Mouse (Mus musculus): Measurements from ENCODE around the gene Gm40193. TPM values are rescaled to one million over a fixed set of nuclear protein-coding genes. Genes with fewer than 3 reads are reported as not detected.

Gene Gm40193
- polyA plus RNA-seq, 1 experiment from 2014 or later = not detected

- Histone ChIP-seq H3K36me3 (no peaks in the 10 kb centered on the region), H3K4me1 (peaks cover 4% of the 10 kb centered on the region; the same call in 1 of the 2 replicates), H3K4me2 (replicated peaks) (no peak overlapping the region), H3K27ac (replicated peaks) (no peak overlapping the region), H3K4me3 (no peak overlapping the region), H3K9me3 (no peaks in the 10 kb centered on the region), H3K9ac (replicated peaks) (no peak overlapping the region), H3K27me3 (peaks cover 4% of the 10 kb centered on the region; the same call in 1 of the 2 replicates)
- WGBS = 53% methylated on average over 1 of the region's 1 CpGs
- ATAC-seq (replicated peaks) = no peak
Measured at GRCm38 (mm10) chr11:70518436-70518835, 14.3 kb downstream of the Gm40193 start.

- Histone ChIP-seq H3K27ac (replicated peaks) (no peak overlapping the region), H3K36me3 (no peaks in the 10 kb centered on the region), H3K4me1 (peaks cover 4% of the 10 kb centered on the region; the same call in 1 of the 2 replicates), H3K9ac (replicated peaks) (no peak overlapping the region), H3K9me3 (no peaks in the 10 kb centered on the region), H3K4me2 (replicated peaks) (no peak overlapping the region), H3K27me3 (peaks cover 4% of the 10 kb centered on the region; the same call in 1 of the 2 replicates), H3K4me3 (no peak overlapping the region)
- 23% methylated on average over 2 of the region's 2 CpGs for WGBS
- no peak for ATAC-seq (replicated peaks)
Measured at GRCm38 (mm10) chr11:70516352-70516751, 16.4 kb downstream of the Gm40193 start.

GRCm38 (mm10) chr11:70514288-70514687 is 18.5 kb downstream of the Gm40193 start, which contains the start of gene Vmo1:
Vmo1 (minus strand) TSS chr11:70514616.
- H3K4me3 ChIP-seq = no peak within 1 kb of the TSS
- H3K9me3 ChIP-seq = no peaks in the 10 kb centered on the region
- WGBS = 90% methylated on average over 7 of the region's 7 CpGs
- H3K36me3 ChIP-seq = no peaks in the 10 kb centered on the region
- no peak for ATAC-seq (replicated peaks)
- H3K27me3 ChIP-seq = no peaks in the 10 kb centered on the region
- H3K27ac ChIP-seq (replicated peaks) = no peak within 1 kb of the TSS
- H3K4me2 ChIP-seq (replicated peaks) = no peak within 1 kb of the TSS
- peaks cover 5% of the 10 kb centered on the region; the same call in 1 of the 2 replicates for H3K4me1 ChIP-seq
- H3K9ac ChIP-seq (replicated peaks) = no peak within 1 kb of the TSS

- WGBS = 54% methylated on average over 11 of the region's 11 CpGs
- no peak for ATAC-seq (replicated peaks)
- H3K9ac ChIP-seq (replicated peaks) = no peak overlapping the region
Measured at GRCm38 (mm10) chr11:70513520-70513919, 19.2 kb downstream of the Gm40193 start.

GRCm38 (mm10) chr11:70512709-70513342 is 19.9 kb downstream of the Gm40193 start:
- Histone ChIP-seq H3K9me3 (no peaks in the 10 kb centered on the region), H3K9ac (replicated peaks) (no peak overlapping the region)

More at GRCm38 (mm10) chr11:70513520-70513919, 19.2 kb downstream of the Gm40193 start:
- H3K4me1 ChIP-seq = peaks cover 5% of the 10 kb centered on the region; the same call in 1 of the 2 replicates
- H3K27ac ChIP-seq (replicated peaks) = no peak overlapping the region
- H3K4me3 ChIP-seq = no peak overlapping the region
- H3K9me3 ChIP-seq = no peaks in the 10 kb centered on the region
- no peaks in the 10 kb centered on the region for H3K27me3 ChIP-seq
- no peaks in the 10 kb centered on the region for H3K36me3 ChIP-seq
- no peak overlapping the region for H3K4me2 ChIP-seq (replicated peaks)

DNA sequence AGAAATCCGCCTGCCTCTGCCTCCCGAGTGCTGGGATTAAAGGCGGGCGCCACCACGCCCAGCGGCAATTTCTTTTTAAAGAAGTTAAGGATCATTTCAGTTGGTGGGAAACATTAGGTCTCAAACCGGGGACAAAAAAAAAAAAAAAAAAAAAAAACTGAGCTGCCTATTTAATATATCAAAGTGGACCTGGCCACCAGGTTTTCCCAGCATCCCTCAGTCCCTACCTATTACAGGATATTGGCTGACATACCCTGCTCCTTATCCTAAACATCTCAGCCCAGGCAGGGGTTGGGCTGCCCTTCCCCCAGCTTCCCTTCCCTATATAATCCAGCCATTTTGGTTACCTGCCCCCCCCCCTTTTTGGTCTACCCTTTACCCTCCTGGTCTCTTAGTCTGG is 20.9 kb downstream of the Gm40193 start:
- WGBS = 92% methylated on average over 7 of the region's 7 CpGs
- H3K4me2 ChIP-seq (replicated peaks) = no peak overlapping the region
- ATAC-seq (replicated peaks) = no peak
- H3K27ac ChIP-seq (replicated peaks) = no peak overlapping the region
- peaks cover 5% of the 10 kb centered on the region; the same call in 1 of the 2 replicates for H3K4me1 ChIP-seq
- no peak overlapping the region for H3K9ac ChIP-seq (replicated peaks)
- no peak overlapping the region for H3K4me3 ChIP-seq
- peaks cover 2% of the 10 kb centered on the region; the same call in 1 of the 2 replicates for H3K27me3 ChIP-seq
- no peaks in the 10 kb centered on the region for H3K9me3 ChIP-seq
- H3K36me3 ChIP-seq = no peaks in the 10 kb centered on the region

More at GRCm38 (mm10) chr11:70512709-70513342, 19.9 kb downstream of the Gm40193 start:
- no peak for ATAC-seq (replicated peaks)
- no peak overlapping the region for H3K4me2 ChIP-seq (replicated peaks)
- H3K36me3 ChIP-seq = no peaks in the 10 kb centered on the region
- peaks cover 5% of the 10 kb centered on the region; the same call in 1 of the 2 replicates for H3K4me1 ChIP-seq
- H3K27me3 ChIP-seq = peaks cover 2% of the 10 kb centered on the region; the same call in 1 of the 2 replicates
- 85% methylated on average over 7 of the region's 7 CpGs for WGBS
- H3K4me3 ChIP-seq = no peak overlapping the region
- no peak overlapping the region for H3K27ac ChIP-seq (replicated peaks)

GRCm38 (mm10) chr11:70511242-70511641 is 21.5 kb downstream of the Gm40193 start:
- 84% methylated on average over 2 of the region's 2 CpGs for WGBS
- no peak overlapping the region for H3K4me3 ChIP-seq
- ATAC-seq (replicated peaks) = no peak
- H3K36me3 ChIP-seq = no peaks in the 10 kb centered on the region
- H3K9me3 ChIP-seq = no peaks in the 10 kb centered on the region
- peaks cover 5% of the 10 kb centered on the region; the same call in 1 of the 2 replicates for H3K4me1 ChIP-seq
- H3K27ac ChIP-seq (replicated peaks) = no peak overlapping the region
- H3K27me3 ChIP-seq = peaks cover 2% of the 10 kb centered on the region; the same call in 1 of the 2 replicates
- no peak overlapping the region for H3K4me2 ChIP-seq (replicated peaks)
- H3K9ac ChIP-seq (replicated peaks) = no peak overlapping the region

DNA sequence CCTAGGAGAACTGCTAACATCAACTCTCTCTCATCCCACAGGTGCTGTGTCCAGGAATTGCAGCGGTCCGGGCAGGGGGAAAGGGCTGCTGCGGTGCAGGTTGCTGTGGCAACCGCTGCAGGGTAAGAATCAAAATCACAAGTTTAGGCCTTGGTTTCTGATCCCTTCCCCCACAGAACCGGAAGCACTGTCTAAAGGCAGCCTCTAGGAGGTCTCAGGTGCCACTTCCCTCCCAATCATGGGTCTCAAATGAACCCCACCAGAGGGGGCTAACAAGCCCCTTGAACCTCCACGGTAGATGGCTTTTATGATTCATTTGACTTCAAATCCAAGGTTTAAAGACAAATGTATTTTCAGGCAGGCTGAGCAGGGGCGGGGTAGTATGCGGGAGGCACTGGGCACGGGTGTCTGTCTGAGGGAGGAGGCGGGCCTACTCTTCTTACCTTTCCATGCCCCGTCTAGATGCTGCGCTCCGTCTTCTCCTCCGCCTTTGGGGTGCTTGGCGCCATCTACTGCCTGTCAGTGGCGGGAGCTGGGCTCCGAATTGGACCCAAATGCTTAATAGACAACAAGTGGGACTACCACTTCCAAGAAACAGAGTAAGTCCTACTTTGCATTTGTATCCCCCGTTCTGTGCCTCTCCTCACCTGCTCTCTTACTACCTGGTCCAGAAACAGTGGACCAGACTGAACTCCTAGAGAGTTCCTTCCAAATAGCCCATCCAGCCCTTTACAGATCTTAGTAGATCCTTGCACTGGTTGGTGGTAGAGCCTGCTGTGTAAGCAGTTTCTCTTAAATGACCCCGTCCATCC is 22.8 kb downstream of the Gm40193 start:
- Histone ChIP-seq H3K4me3 (peak overlapping the region; percentile 14; the same call in 1 of the 2 replicates), H3K9ac (replicated peaks) (no peak overlapping the region)

GRCm38 (mm10) chr11:70506962-70507515 is 25.7 kb downstream of the Gm40193 start:
- no peak for ATAC-seq (replicated peaks)
- no peak overlapping the region for H3K4me3 ChIP-seq
- H3K4me1 ChIP-seq = peaks cover 5% of the 10 kb centered on the region; the same call in 1 of the 2 replicates
- no peak overlapping the region for H3K9ac ChIP-seq (replicated peaks)
- peaks cover 2% of the 10 kb centered on the region; the same call in 1 of the 2 replicates for H3K27me3 ChIP-seq
- H3K4me2 ChIP-seq (replicated peaks) = no peak overlapping the region
- no peaks in the 10 kb centered on the region for H3K9me3 ChIP-seq
- no peaks in the 10 kb centered on the region for H3K36me3 ChIP-seq
- 74% methylated on average over 7 of the region's 7 CpGs for WGBS
- H3K27ac ChIP-seq (replicated peaks) = no peak overlapping the region

More for the DNA sequence above, 22.8 kb downstream of the Gm40193 start:
- WGBS = 12% methylated on average over 19 of the region's 19 CpGs
- Histone ChIP-seq H3K27ac (replicated peaks) (no peak overlapping the region), H3K4me1 (peaks cover 5% of the 10 kb centered on the region; the same call in 1 of the 2 replicates), H3K4me2 (replicated peaks) (peak overlapping the region; percentile 31), H3K27me3 (peaks cover 2% of the 10 kb centered on the region; the same call in 1 of the 2 replicates), H3K9me3 (no peaks in the 10 kb centered on the region), H3K36me3 (no peaks in the 10 kb centered on the region)
- ATAC-seq (replicated peaks) = no peak; the same call in 1 of the 2 replicates

- Histone ChIP-seq H3K4me1 (peaks cover 5% of the 10 kb centered on the region; the same call in 1 of the 2 replicates), H3K27ac (replicated peaks) (no peak overlapping the region), H3K9me3 (no peaks in the 10 kb centered on the region), H3K4me3 (no peak overlapping the region), H3K9ac (replicated peaks) (no peak overlapping the region), H3K36me3 (no peaks in the 10 kb centered on the region), H3K4me2 (replicated peaks) (no peak overlapping the region), H3K27me3 (peaks cover 2% of the 10 kb centered on the region; the same call in 1 of the 2 replicates)
- no peak for ATAC-seq (replicated peaks)
- 25% methylated on average over 4 of the region's 4 CpGs for WGBS
Measured at GRCm38 (mm10) chr11:70506385-70506784, 26.4 kb downstream of the Gm40193 start.

DNA sequence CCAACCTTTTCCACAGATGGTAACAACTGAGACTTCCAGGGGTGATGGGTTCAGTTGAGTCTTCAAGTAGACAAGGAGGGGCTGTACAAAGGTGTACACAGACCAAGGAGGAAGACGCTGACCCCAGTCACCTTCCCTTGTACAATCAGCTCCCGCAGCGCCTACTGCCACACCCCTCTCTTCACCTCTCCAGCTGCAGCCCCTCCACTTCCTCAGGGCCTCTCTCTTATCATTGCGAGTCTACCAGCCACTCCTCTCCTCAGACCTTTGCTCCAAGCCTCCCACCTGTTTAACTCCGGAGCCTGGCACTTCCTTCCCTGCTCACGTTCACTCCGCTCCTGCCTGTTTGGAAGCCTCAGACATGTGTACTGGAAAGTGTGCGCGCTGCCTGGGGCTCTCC is 27.8 kb downstream of the Gm40193 start, which contains the start of gene Tm4sf5:
Gene Tm4sf5 (plus strand): TSS at position 275 of the 400 bp plus-strand sequence.
- no peak for ATAC-seq (replicated peaks)
- Histone ChIP-seq H3K27ac (replicated peaks) (no peak within 1 kb of the TSS), H3K9ac (replicated peaks) (no peak within 1 kb of the TSS), H3K4me1 (peaks cover 5% of the 10 kb centered on the region; the same call in 1 of the 2 replicates), H3K4me3 (no peak within 1 kb of the TSS), H3K9me3 (no peaks in the 10 kb centered on the region), H3K27me3 (peaks cover 2% of the 10 kb centered on the region; the same call in 1 of the 2 replicates), H3K36me3 (no peaks in the 10 kb centered on the region), H3K4me2 (replicated peaks) (no peak within 1 kb of the TSS)
- WGBS = 83% methylated on average over 9 of the region's 9 CpGs

Data from forebrain, embryonic 15.5 days (tissue).